46 mouse cellular contexts compared by ENCODE assay signal in genomic region chr13:98972090-98972489, GRCm38 (mm10). TPM values are rescaled to one million over a fixed set of nuclear protein-coding genes. Genes with fewer than 3 reads are reported as not detected.
"Had no signal": no experiment of that assay in that cellular context is flagged by ENCODE, and none has a peak within 500 bp of the region (broad histone marks: within the 10 kb centered on the region; RNA-seq: fewer than 3 reads in every experiment).

No protein-coding gene starts in this region.

- H3K36me3 ChIP-seq: heart, embryonic 10.5 days; heart, embryonic 12.5 days; heart, embryonic 13.5 days; heart, embryonic 15.5 days; hindbrain, embryonic 10.5 days; hindbrain, embryonic 12.5 days; hindbrain, embryonic 13.5 days; hindbrain, embryonic 15.5 days; kidney, embryonic 15.5 days had no signal

- H3K9me3 ChIP-seq: heart, embryonic 10.5 days; heart, embryonic 15.5 days; hindbrain, embryonic 13.5 days; hindbrain, embryonic 15.5 days; kidney, embryonic 15.5 days had no signal

- ATAC-seq: hindbrain, embryonic 16.5 days; hindbrain, postnatal 0 days; inflammation-experienced regulatory T-cells, adult 6 months had no signal

- H3K4me2 ChIP-seq: heart, embryonic 11.5 days; heart, embryonic 12.5 days; heart, embryonic 13.5 days; heart, embryonic 15.5 days; hindbrain, embryonic 12.5 days; hindbrain, embryonic 13.5 days; hindbrain, embryonic 14.5 days; hindbrain, embryonic 15.5 days; kidney, embryonic 15.5 days had no signal

- H3K9ac ChIP-seq: heart, embryonic 12.5 days; heart, embryonic 13.5 days; heart, embryonic 15.5 days; hindbrain, embryonic 12.5 days; hindbrain, embryonic 13.5 days; hindbrain, embryonic 14.5 days; hindbrain, embryonic 15.5 days; kidney, embryonic 15.5 days had no signal

- H3K27me3 ChIP-seq: heart, embryonic 12.5 days; heart, embryonic 13.5 days; heart, embryonic 15.5 days; hindbrain, embryonic 12.5 days; hindbrain, embryonic 13.5 days; hindbrain, embryonic 15.5 days; kidney, embryonic 15.5 days had no signal

- H3K27ac ChIP-seq: heart, embryonic 10.5 days; heart, embryonic 13.5 days; heart, embryonic 15.5 days; hindbrain, embryonic 10.5 days; hindbrain, embryonic 12.5 days; hindbrain, embryonic 13.5 days; hindbrain, embryonic 14.5 days; hindbrain, embryonic 15.5 days; hindbrain, postnatal 0 days; kidney, embryonic 15.5 days; kidney, postnatal 0 days; layer of hippocampus, adult 2 months; left cerebral cortex, adult 2 months had no signal

- H3K4me1 ChIP-seq: heart, embryonic 10.5 days; hindbrain, embryonic 10.5 days; hindbrain, embryonic 12.5 days; hindbrain, embryonic 13.5 days; hindbrain, embryonic 15.5 days had no signal

- H3K4me3 ChIP-seq: heart, embryonic 10.5 days; heart, embryonic 12.5 days; heart, embryonic 13.5 days; heart, embryonic 15.5 days; hindbrain, embryonic 10.5 days; hindbrain, embryonic 12.5 days; hindbrain, embryonic 13.5 days; hindbrain, embryonic 15.5 days; kidney, embryonic 15.5 days; layer of hippocampus, adult 2 months; left cerebral cortex, adult 2 months had no signal

- DNase-seq: heart, postnatal 10 days; heart, postnatal 14 days; heart, postnatal 36 days; heart, postnatal 4 days; kidney, adult 11 months; kidney, adult 18-20 months; kidney, adult 2 months; kidney, adult 8-10 months; kidney, postnatal 25 days; kidney, postnatal 36 days; layer of hippocampus, adult 9-11 months; layer of hippocampus, postnatal 36 days had no signal

RNA-seq across cellular contexts. Expression of gene 1700024P04Rik, which starts 12.3 kb away (rescaled TPM):
- total RNA-seq: heart, postnatal 10 days; heart, postnatal 14 days; heart, postnatal 25 days; heart, postnatal 36 days; heart, postnatal 4 days; hematopoietic stem cell, adult 5-6 weeks; hindbrain, postnatal 0 days; layer of hippocampus, adult 18-20 months; layer of hippocampus, adult 2 months; layer of hippocampus, adult 8-10 months; layer of hippocampus, postnatal 10 days; layer of hippocampus, postnatal 14 days; layer of hippocampus, postnatal 25 days; layer of hippocampus, postnatal 36 days; left cerebral cortex, adult 18-20 months; left cerebral cortex, adult 2 months; left cerebral cortex, adult 8-10 months had no signal
- polyA plus RNA-seq: heart, embryonic 10.5 days; heart, embryonic 11.5 days; heart, embryonic 12.5 days; heart, embryonic 13.5 days; heart, embryonic 14.5 days; heart, embryonic 15.5 days; heart, embryonic 16.5 days; heart, postnatal 0 days; hindbrain, embryonic 10.5 days; hindbrain, embryonic 11.5 days; hindbrain, embryonic 12.5 days; hindbrain, embryonic 13.5 days; hindbrain, embryonic 14.5 days; hindbrain, embryonic 15.5 days; hindbrain, embryonic 16.5 days; hindbrain, postnatal 0 days; inflammation-experienced regulatory T-cells, adult 6 months; intestine, embryonic 14.5 days; kidney, adult 2 months; kidney, embryonic 14.5 days; kidney, embryonic 15.5 days; kidney, embryonic 16.5 days; kidney, postnatal 0 days; large intestine, adult 2 months had no signal
